Mouse (Mus musculus) hindbrain, embryonic 11.5 days (tissue): ENCODE data around the gene Myh6. TPM values are rescaled to one million over a fixed set of nuclear protein-coding genes. Genes with fewer than 3 reads are reported as not detected.
A peak's percentile ranks its signal among the peaks of the same experiment; 100 is the strongest.

ENCODE experiments used
- ATAC-seq: fragments of 200-750 bp; cut with Nextera tagmentation; 2 replicates; pipeline ENCODE4 v1.8.0; 2017; ENCODE audit warnings: mild to moderate bottlenecking, moderate TSS enrichment, moderate library complexity; ENCODE audit not compliant: low FRiP score
- DNase-seq: peaks from one replicate; pipeline ENCODE4 v3.0.0-alpha.2; 2015; ENCODE audit warnings: low spot score
- H3K27ac ChIP-seq: fragments of 300-500 bp; sonication (generic); 2 replicates; pipeline ENCODE4 v1.5.1; 2014; ENCODE audit warnings: mild to moderate bottlenecking, low read depth, low read length
- H3K27me3 ChIP-seq: fragments of 300-500 bp; sonication (generic); 2 replicates; pipeline ENCODE4 v1.6.1; 2014; ENCODE audit warnings: mild to moderate bottlenecking, low read length, moderate library complexity, mixed read lengths; ENCODE audit not compliant: control insufficient read depth, insufficient read depth
- H3K36me3 ChIP-seq: fragments of 300-500 bp; sonication (generic); 2 replicates; pipeline ENCODE4 v1.6.1; 2014; ENCODE audit warnings: mild to moderate bottlenecking, low read length, moderate library complexity, mixed read lengths; ENCODE audit not compliant: control insufficient read depth, insufficient read depth
- H3K4me1 ChIP-seq: fragments of 300-500 bp; sonication (generic); replicated peaks from 2 replicates; pipeline ENCODE4 v1.6.1; 2014; ENCODE audit warnings: low read length, mixed read lengths; ENCODE audit not compliant: control insufficient read depth, insufficient read depth
- H3K4me2 ChIP-seq: fragments of 300-500 bp; sonication (generic); replicated peaks from 2 replicates; pipeline ENCODE4 v1.6.1; 2014; ENCODE audit warnings: mild to moderate bottlenecking, low read depth, low read length
- H3K4me3 ChIP-seq: fragments of 300-500 bp; sonication (generic); 2 replicates; pipeline ENCODE4 v1.5.1; 2014; ENCODE audit warnings: low read depth, low read length
- H3K9ac ChIP-seq: fragments of 300-500 bp; sonication (generic); 2 replicates; pipeline ENCODE4 v1.6.1; 2014; ENCODE audit warnings: low read depth, low read length
- H3K9me3 ChIP-seq: fragments of 300-500 bp; sonication (generic); 2 replicates; pipeline ENCODE4 v1.6.1; 2016; ENCODE audit warnings: low read length; ENCODE audit not compliant: control insufficient read depth
- WGBS: fragments of 180-500 bp; shearing (Covaris S2); extraction: QIAGEN DNeasy Blood & Tissue Kit; methylation state at CpG from one replicate; pipeline ENCODE4 v1.1.7; 2014; 5-methylcytosine and 5-hydroxymethylcytosine counted together
- microRNA counts: library from miRNA; unstranded; fragments of <30 nt; microRNA quantifications from one replicate; lab custom pipeline; 2015
- polyA plus RNA-seq: library from polyadenylated mRNA; unstranded; fragments of >200 nt; fragmentation: Nextera tagmentation; extraction: Ambion mirVana; gene quantifications from 2 replicates; pipeline ENCODE4 v1.2.1, GENCODE M21; 2014

Myh6 gene
- polyA plus RNA-seq, 1 experiment from 2014 or later = 0.34 TPM

GRCm38 (mm10) chr14:54900383-54900782 is 66.3 kb downstream of the Myh6 start:
- Histone ChIP-seq H3K36me3 (0 out of 2 replicates have a peak, but pooled peaks cover 3% of the 10 kb centered on the region), H3K27ac (no peak overlapping the region), H3K9ac (no peak overlapping the region), H3K4me1 (no peaks in the 10 kb centered on the region; the same call in 1 of the 2 replicates), H3K27me3 (no peaks in the 10 kb centered on the region), H3K4me3 (no peak overlapping the region), H3K4me2 (no peak overlapping the region), H3K9me3 (no peaks in the 10 kb centered on the region)
- WGBS = 0% methylated on average over 3 of the region's 3 CpGs
- DNase-seq = peak; percentile 86
- ATAC-seq = peak; percentile 50; the same call in 1 of the 2 replicates

- H3K9me3 ChIP-seq = no peaks in the 10 kb centered on the region
- no peak overlapping the region for H3K9ac ChIP-seq
- H3K4me3 ChIP-seq = no peak overlapping the region
- no peak overlapping the region for H3K27ac ChIP-seq
- ATAC-seq = no peak
- H3K4me1 ChIP-seq = no peaks in the 10 kb centered on the region; the same call in 1 of the 2 replicates
- 0 out of 2 replicates have a peak, but pooled peaks cover 3% of the 10 kb centered on the region for H3K36me3 ChIP-seq
- no peaks in the 10 kb centered on the region for H3K27me3 ChIP-seq
- no peak overlapping the region for H3K4me2 ChIP-seq
- WGBS = 72% methylated on average over 2 of the region's 2 CpGs
- no peak for DNase-seq
Measured at GRCm38 (mm10) chr14:54897445-54897844, 69.3 kb downstream of the Myh6 start.

GRCm38 (mm10) chr14:54894296-54895151 is 72.2 kb downstream of the Myh6 start:
- Histone ChIP-seq H3K36me3 (0 out of 2 replicates have a peak, but pooled peaks cover 3% of the 10 kb centered on the region), H3K27ac (peak overlapping the region; percentile 95), H3K4me2 (peak overlapping the region; percentile 69), H3K9ac (peak overlapping the region; percentile 99), H3K9me3 (no peaks in the 10 kb centered on the region), H3K4me3 (peak overlapping the region; percentile 98), H3K27me3 (no peaks in the 10 kb centered on the region), H3K4me1 (no peaks in the 10 kb centered on the region; the same call in 1 of the 2 replicates)
- ATAC-seq = peak; percentile 69
- WGBS = under 1% methylated on average over 39 of the region's 54 CpGs
- peak; percentile 66 for DNase-seq

GRCm38 (mm10) chr14:54893651-54894181 is 73.0 kb downstream of the Myh6 start:
- H3K9me3 ChIP-seq = no peaks in the 10 kb centered on the region
- peak; percentile 96 for DNase-seq
- peak overlapping the region; percentile 99 for H3K9ac ChIP-seq
- H3K27ac ChIP-seq = peak overlapping the region; percentile 95
- peak overlapping the region; percentile 35 for H3K4me2 ChIP-seq
- WGBS = under 1% methylated on average over 38 of the region's 38 CpGs
- ATAC-seq = peak; percentile 99
- no peaks in the 10 kb centered on the region; the same call in 1 of the 2 replicates for H3K4me1 ChIP-seq
- no peaks in the 10 kb centered on the region for H3K27me3 ChIP-seq
- peak overlapping the region; percentile 98 for H3K4me3 ChIP-seq
- H3K36me3 ChIP-seq = 0 out of 2 replicates have a peak, but pooled peaks cover 3% of the 10 kb centered on the region

GRCm38 (mm10) chr14:54892200-54892599 is 74.5 kb downstream of the Myh6 start, which contains the start of gene Pabpn1:
Gene Pabpn1 (plus strand): TSS chr14:54892500.
- peak within 1 kb of the TSS; percentile 35 for H3K4me2 ChIP-seq
- ATAC-seq (no peak), DNase-seq (no peak)
- H3K27me3 ChIP-seq = no peaks in the 10 kb centered on the region
- H3K9me3 ChIP-seq = no peaks in the 10 kb centered on the region
- 95% methylated on average over 3 of the region's 3 CpGs for WGBS
- peak within 1 kb of the TSS; percentile 20; the same call in 1 of the 2 replicates for H3K9ac ChIP-seq
- peak within 1 kb of the TSS; percentile 43 for H3K27ac ChIP-seq
- H3K36me3 ChIP-seq = no peaks in the 10 kb centered on the region
- peak within 1 kb of the TSS; percentile 98 for H3K4me3 ChIP-seq
- H3K4me1 ChIP-seq = no peaks in the 10 kb centered on the region; the same call in 1 of the 2 replicates

MicroRNAs encoded within 50 kb of the gene (microRNA counts, 519-probe panel; counts per million panel counts)
- microRNA mmu-miR-208a (lab: Ali Mortazavi, UCI) (not detected), microRNA mmu-miR-208b (lab: Ali Mortazavi, UCI) (not detected)

Other genes with a start within 250 kb of the Myh6 start
- 2.8 and 3.3 TPM in 2 replicates for gene Slc7a8, start 185.0 kb downstream of the Myh6 start, polyA plus RNA-seq
- not detected in 2 replicates for gene Rnf212b, start 152.8 kb downstream of the Myh6 start, polyA plus RNA-seq
- 11.0 and 14.2 TPM in 2 replicates for gene Homez, start 96.0 kb downstream of the Myh6 start, polyA plus RNA-seq
- gene Ppp1r3e, start 89.4 kb downstream of the Myh6 start, polyA plus RNA-seq = 1.0 and 1.3 TPM in 2 replicates
- 3.2 and 4.3 TPM in 2 replicates for gene Bcl2l2, start 83.5 kb downstream of the Myh6 start, polyA plus RNA-seq
- gene Gm20521, start 83.5 kb downstream of the Myh6 start, polyA plus RNA-seq = not detected in 2 replicates
- 168 and 173 TPM in 2 replicates for gene Pabpn1, start 74.4 kb downstream of the Myh6 start, polyA plus RNA-seq
- gene Slc22a17, start 53.8 kb downstream of the Myh6 start, polyA plus RNA-seq = 40.2 and 41.0 TPM in 2 replicates
- 20.7 and 22.2 TPM in 2 replicates for gene Efs, start 40.8 kb downstream of the Myh6 start, polyA plus RNA-seq
- 0.47 TPM in 1 of 2 replicates, not detected in the other for gene Il25, start 34.2 kb downstream of the Myh6 start, polyA plus RNA-seq
- 1.8 and 4.1 TPM in 2 replicates for gene Cmtm5, start 30.7 kb downstream of the Myh6 start, polyA plus RNA-seq
- not detected in 2 replicates for gene Gm17428, start 10.0 kb upstream of the Myh6 start, polyA plus RNA-seq
- 1.8 and 3.3 TPM in 2 replicates for gene Myh7, start 27.7 kb upstream of the Myh6 start, polyA plus RNA-seq
- gene Ngdn, start 48.5 kb upstream of the Myh6 start, polyA plus RNA-seq = 79.7 and 81.5 TPM in 2 replicates
- gene Zfhx2, start 125.4 kb upstream of the Myh6 start, polyA plus RNA-seq = 16.1 and 20.8 TPM in 2 replicates
- gene Thtpa, start 127.9 kb upstream of the Myh6 start, polyA plus RNA-seq = 18.2 and 20.9 TPM in 2 replicates
- gene Ap1g2, start 139.7 kb upstream of the Myh6 start, polyA plus RNA-seq = 9.0 and 9.4 TPM in 2 replicates
- gene Jph4, start 150.0 kb upstream of the Myh6 start, polyA plus RNA-seq = 2.8 and 3.3 TPM in 2 replicates